Mouse (Mus musculus): ENCODE measurements at regions not wholly inside any gene's neighbourhood (a gene's known extent, or its start where the extent isn't known, plus 50 kb on each side); places are given as distances from the start of the nearest gene placed in this dataset.

DNA sequence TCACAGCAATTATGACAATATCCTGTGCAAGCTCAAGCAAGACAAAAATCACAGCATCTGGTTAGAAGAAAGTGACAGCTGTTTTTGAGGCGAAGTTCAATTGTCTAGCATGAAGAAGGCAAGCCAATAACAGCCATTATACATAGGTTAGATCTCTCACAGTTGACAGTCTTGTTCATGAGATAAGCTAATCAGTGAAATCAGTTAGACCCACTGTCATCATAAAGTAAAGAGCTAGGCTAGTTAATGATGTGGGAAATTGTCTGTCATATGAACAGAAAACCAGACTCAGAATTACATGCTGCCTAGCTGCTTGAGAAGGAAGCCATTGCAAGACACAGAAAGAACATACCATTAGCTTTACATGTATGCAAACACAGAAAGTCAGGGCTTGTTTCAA lies 470.2 kb upstream of the 5930422O12Rik start:
- intact Hi-C loops (cut with DNase I): no loop called here

DNA sequence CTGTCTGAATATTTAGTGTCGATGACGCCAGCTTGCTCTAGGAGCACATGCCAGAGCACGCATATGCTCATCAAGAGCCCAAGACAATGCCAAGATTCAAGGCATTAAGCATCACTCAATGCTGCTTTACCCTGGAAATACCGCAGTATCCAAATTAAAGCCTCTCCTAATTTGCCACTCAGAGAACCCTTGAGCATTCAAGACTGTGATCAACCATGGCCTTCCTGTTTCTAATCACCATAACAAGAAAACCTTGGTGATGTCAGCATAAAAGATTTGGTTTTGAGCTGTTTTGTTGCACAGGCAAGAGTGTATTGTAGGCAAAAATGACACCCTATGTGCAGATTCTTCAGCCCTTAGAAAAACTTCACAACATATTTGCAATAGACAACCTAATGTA lies 469.7 kb upstream of the 5930422O12Rik start:
- intact Hi-C loops (cut with DNase I): no loop called here
- DNase-seq: no peak

More for the DNA sequence above, 470.2 kb upstream of the 5930422O12Rik start:
- no peak for DNase-seq

DNA sequence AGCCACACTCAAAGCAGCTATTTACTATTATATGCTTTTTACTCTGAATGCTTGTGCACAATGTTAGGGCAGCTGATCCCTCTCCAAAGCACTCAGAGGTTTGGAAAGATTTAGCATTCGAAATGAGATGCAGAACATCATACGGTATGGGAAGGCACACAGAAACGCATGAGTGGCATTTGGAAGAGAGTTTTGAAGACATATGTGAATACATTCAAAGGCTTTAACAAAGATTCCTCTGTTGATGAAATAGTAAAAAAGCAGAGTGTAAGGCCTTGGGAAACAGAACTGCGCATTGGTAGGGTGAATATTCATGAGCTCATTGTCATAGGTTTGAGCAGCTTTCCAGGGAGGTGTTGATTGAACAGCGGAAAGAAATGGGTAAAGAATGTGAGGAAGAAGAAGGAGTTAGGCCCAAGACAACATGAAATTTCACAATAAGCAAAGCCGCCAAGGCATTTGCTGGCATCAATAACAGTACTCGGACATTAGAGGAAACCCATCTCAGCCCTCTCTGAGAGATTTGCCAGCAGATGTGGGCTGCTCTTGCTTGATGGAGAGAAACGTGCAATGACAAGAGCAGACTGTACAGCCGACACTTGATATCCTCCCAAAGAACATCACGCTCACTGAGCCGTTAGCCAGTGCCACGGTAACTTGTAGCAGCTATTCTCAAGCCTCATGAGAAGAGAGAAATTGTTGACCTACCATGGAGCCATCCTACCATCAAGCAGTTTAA lies 469.0 kb upstream of the 5930422O12Rik start:
- intact Hi-C loops (cut with DNase I): no loop called here
- no peak for DNase-seq

DNA sequence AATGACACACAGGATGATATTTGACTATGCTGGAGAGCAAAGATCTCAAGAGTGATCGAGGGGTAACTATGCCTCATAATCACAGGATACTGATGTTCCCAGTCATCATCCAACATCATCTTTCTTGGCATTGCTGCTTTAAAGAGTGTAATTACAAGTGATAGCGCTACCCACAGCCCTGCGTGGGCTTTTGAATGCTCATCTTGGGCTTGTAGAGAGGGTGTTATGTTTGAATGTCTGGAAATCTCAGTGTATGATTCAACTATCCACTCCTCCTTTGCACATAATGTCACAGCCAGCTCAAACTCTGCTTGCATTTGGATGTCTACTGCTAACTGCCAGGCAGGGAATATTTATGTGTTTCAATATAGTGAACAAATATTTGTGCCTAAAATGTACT lies 438.3 kb upstream of the 5930422O12Rik start:
- DNase-seq: no peak
- intact Hi-C loops (cut with DNase I): no loop called here

DNA sequence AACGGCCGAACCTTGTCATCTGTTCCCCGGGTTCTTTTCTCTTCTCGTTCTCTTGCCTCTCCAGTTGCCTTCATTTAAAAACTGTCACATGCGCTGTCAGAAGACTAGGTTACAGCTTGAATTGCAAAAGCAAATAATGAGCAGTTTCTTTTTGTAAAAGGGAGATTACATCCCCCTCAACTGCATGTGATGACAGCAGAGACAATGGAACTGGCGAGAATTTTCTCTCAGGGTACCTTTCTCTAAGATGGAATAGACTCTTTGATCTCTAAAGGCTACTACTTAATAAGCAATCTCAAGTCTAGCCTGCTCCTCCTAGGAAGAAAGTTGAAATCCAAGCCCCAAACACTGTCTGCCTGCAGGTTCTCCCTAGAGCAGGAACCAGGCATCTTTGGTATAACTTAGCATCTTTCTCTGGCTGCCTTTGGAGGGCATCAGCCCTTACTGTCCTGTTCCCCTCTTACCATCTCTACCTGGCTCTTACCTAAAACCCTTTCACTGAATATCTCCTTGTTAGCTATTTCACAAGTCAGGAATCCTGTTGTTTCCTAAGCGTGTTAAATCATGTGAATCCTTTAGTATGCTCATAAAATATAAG lies 424.4 kb upstream of the 5930422O12Rik start:
- no peak for DNase-seq
- intact Hi-C loops (cut with DNase I): no loop called here

DNA sequence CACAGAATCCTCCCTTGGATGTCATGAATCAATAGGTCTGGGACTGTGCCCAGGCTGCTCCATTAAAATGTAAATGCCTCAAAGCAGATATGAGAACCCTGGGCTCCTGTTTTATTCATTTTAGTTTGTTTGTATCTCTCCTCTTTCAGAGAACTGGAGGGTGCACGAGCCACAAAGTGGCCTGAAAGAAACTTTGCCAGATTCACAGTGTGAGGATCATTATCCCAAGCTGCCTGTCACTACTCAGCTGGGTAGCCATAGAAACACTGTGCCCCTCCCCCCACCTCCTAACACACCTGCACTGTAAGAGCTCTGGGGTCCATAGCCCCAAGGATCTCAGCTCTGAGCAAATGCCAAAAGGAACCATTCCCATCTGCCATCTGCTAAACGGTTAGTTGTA lies 423.9 kb upstream of the 5930422O12Rik start:
- intact Hi-C loops (cut with DNase I): no loop called here

DNA sequence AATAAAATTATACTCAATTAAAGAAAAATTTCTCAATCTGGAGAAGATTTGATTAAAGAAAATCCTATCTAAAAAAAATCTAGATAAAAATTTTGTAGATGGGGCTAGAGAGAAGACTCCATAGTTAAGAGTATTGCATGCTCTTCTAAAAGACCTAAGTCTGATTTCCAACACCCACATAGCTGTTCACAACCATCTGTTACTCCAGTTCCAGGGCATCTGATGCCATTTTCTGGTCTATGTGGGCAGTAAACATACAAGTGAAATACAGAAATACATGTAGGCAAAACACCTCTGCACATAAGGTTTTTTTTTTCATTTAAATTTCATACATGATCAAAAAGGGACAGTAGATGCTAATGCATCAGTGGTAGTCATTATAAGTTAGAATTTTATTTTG lies 418.4 kb upstream of the 5930422O12Rik start:
- intact Hi-C loops (cut with DNase I): no loop called here

More for the DNA sequence above, 423.9 kb upstream of the 5930422O12Rik start:
- no peak for DNase-seq

DNA sequence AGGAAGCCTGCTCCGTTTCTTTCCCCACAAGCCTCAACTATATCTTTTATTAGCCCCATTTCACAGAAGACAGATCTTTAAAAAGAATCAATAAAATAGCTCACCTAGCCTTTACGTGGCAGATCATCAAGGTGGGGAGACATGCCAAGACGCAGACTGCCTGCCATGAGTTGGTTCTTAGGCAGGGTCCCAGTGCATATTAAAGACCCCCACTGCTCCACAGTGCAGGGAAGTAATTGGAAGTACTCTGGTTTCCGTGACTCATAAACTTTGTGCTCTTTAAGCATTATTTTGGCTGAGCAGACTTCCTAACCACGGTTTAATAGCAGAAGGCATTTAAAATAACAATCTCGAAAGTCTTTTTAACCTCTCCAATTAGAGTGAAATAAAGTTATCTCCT lies 415.7 kb upstream of the 5930422O12Rik start:
- intact Hi-C loops (cut with DNase I): no loop called here

More for the DNA sequence above, 418.4 kb upstream of the 5930422O12Rik start:
- no peak for DNase-seq

DNA sequence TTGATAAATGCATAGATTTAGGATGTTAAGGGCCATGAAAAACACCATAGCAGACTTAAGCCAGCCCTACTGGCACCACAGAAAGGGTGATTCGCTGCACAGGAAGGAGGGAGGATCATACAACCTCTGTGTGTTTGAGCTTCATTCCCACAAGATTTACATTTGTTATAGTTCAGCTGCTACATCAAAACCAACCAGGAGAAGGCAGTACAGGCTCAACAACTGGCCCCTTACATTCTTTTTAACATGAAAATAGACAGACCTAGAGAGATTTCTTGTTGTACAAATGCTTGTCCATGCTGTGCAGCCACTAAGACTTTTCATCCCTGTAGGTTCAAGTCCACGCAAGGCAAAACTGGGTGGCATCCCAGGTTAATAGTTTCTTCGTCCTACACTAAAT lies 412.6 kb upstream of the 5930422O12Rik start:
- no peak for DNase-seq
- intact Hi-C loops (cut with DNase I): no loop called here

More for the DNA sequence above, 415.7 kb upstream of the 5930422O12Rik start:
- no peak for DNase-seq

DNA sequence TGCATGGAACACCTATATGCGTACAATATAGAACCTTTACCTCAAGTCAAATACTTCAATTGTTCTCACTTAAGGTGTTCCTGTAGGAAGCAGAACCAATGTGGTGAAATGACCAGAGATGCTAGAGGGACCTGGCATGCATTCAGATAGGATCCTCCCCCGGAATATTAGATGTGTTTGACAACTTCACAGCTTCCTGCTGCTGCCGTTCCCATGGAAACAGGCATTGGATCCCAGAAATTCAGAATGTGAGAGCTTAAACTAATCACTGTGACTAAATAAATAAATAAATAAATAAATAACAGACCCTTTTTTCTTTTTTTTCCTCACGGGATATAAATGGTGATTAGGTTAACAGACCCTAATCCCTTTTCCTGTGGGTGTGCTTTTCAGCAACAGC lies 401.5 kb upstream of the 5930422O12Rik start:
- intact Hi-C loops (cut with DNase I): no loop called here
- DNase-seq: no peak

DNA sequence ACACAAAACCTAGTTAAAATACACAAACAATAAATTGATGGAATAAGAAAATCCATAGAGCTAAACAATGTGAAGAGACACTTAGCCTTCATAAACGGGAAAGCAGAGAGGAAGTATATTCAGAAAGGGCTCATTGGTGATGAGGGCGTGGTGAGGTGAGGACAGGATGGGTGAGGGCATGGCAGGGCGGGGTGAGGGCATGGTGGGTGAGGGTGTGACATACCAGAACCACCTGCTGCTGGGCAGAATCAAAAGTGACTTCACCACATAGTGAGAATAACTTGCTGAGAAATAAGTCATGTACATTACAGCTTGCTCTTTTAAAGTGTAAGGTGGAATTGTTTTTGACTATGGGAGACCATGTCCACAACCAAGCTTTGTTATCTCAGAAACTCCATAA lies 399.1 kb upstream of the 5930422O12Rik start:
- intact Hi-C loops (cut with DNase I): no loop called here
- DNase-seq: no peak

DNA sequence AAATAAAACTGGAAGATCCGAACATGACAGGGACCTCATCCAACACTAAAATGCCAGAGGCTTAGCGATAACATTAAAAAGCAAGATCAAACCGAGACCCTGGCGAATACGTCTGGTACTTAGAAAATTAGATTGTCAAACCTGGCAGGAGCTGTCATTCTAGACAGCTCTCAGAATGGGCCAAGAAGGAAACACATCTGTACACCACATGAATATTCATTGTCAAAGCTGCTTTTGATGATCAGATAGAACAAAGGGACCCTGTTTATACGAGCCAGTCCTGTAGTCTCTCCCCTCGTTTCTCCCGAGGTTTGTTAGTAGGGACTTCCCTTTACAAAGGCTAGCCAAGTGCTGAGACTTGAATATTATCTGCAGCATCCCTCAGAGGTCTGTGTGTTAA lies 376.5 kb upstream of the 5930422O12Rik start:
- intact Hi-C loops (cut with DNase I): no loop called here
- no peak for DNase-seq

DNA sequence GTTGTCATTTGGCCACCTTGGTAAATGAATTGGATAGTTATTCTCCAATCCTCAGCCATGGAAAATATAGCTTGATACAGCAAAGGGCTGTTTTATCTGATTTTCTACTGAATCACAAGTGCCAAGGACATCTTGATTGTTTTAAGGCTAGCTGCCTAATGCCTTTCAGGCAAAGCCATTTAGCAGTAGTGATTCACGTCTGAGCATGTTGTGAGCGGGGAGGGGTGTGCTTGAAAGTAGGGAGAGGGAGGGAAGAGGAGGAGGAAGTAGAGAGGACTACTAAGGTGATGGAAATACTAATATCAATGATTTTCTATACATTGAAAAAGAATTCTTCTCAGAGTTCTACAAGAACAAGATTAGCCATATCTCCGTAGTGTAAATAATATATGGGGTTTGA lies 362.9 kb upstream of the 5930422O12Rik start:
- no peak for DNase-seq
- intact Hi-C loops (cut with DNase I): no loop called here

DNA sequence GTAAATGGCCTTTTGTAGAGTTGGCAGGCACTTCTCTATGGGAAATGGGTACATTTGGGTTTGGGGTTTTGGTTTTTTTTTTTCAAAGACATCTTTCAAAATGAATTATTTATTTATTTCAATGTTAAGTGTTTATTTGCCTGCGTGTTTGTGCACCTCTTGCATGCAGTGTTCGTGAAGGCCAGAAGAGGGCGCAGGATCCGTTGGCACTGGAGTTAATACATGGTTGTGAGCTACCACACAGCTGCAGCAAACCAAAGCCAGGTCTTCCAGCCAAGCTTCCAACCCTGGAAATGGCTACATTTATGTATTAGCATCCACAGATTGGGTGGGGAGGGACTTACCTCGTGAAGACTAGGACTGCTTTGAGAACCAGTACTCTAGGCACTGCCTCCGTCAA lies 362.3 kb upstream of the 5930422O12Rik start:
- intact Hi-C loops (cut with DNase I): no loop called here

DNA sequence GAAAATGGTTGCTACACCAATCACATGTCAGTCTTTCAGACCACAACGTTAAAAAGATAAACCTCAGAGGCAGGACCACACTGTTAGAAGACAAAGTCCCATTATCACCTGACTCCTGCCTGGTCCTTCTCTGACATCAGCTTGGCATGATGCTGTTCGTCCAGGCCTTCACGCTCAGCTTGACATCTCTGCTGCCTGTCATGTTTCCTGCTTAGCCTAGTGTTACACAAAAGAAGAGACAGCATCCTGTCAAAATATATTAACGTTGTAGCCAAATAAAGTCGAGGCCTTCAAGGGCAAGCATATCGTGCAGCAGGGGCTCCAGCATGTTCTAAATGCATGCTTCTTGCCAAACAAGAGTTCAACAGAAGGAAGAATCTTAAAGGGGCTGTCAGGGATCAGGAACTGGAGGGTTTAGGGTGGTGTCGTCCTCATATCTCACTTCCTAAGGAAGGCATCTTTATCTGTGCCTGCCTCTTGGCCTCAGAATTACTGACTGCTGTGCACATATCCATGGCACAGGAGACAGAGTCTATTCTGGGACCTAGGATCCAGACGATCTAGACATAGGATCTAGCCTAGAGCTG lies 361.0 kb upstream of the 5930422O12Rik start:
- DNase-seq: no peak
- intact Hi-C loops (cut with DNase I): no loop called here

More for the DNA sequence above, 362.3 kb upstream of the 5930422O12Rik start:
- no peak for DNase-seq

DNA sequence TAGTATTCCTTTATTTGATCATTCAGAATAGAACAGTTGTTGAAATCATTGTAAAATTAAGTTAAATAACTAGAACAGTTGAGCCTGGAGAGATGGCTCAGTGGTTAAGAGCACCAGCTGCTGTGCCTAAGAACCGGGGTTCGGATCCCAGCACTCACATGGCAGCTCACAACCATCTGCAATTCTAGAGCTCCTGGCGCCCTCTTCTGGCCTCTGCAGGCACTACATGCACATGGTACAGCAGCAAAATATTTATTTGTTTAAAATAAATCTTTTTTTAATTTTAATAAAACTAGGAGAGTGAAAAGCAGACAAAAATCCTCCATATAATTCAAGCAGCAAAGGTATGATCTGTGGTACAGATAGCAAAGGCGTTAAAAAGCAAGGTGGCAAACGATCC lies 360.0 kb upstream of the 5930422O12Rik start:
- DNase-seq: no peak

DNA sequence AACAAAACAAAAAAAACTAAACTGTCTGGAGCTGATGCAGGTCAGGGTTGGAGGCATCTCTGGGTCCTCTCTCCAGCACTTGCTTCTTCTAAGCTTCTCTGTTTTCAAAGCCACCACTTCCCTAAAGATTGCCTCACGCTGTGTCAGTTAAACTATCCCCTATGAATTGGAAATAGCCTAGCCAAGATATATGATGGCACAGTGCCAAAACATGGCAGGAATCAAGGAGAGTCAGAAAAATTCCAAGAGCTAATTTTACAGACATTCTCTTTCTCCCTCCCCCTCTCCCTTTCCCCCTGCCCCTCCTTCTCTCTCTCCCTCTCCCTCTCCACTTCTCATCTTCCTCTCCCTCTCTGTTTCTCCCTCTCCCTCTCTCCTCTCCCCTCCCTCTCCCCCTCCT lies 353.3 kb upstream of the 5930422O12Rik start:
- intact Hi-C loops (cut with DNase I): no loop called here

More for the DNA sequence above, 360.0 kb upstream of the 5930422O12Rik start:
- intact Hi-C loops (cut with DNase I): no loop called here

DNA sequence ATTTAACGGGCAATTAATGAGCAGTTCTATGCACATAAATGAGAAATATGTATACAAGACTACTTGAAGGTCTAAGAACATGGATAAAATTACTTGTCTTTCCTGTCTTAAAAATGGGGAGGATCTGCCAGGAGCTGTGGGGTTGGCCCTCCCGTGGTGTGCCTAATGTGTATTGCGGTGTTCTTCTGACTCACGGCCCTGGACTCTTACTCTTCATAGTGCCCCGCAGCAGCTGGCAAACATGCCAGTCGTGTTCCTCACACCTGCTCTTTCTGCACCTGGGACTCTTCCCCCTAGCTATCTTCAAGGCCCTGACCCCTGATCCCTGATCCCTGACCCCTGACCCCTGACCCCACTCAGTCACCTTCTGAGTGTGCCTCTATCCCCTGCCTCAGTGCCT lies 352.3 kb upstream of the 5930422O12Rik start:
- intact Hi-C loops (cut with DNase I): no loop called here

More for the DNA sequence above, 353.3 kb upstream of the 5930422O12Rik start:
- no peak for DNase-seq

DNA sequence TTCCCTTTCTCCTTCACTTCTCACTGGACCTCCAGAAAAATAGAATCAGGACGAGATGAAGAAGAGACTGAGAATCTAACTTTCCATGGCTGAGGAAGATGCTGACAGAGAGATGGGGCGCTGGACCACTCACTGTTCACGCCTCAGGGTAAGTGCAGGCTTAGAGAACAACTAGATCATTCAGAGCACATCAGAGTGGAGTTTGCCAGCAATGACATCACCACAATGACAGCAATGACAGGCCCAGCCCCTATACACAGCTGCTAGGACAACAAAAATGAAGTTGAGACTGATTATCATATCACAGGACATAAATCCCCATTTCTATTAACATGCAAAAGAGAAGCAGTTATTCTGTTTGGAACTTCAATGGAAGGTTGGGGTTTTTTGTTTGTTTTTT lies 350.4 kb upstream of the 5930422O12Rik start:
- DNase-seq: no peak
- intact Hi-C loops (cut with DNase I): no loop called here

More for the DNA sequence above, 352.3 kb upstream of the 5930422O12Rik start:
- DNase-seq: no peak

DNA sequence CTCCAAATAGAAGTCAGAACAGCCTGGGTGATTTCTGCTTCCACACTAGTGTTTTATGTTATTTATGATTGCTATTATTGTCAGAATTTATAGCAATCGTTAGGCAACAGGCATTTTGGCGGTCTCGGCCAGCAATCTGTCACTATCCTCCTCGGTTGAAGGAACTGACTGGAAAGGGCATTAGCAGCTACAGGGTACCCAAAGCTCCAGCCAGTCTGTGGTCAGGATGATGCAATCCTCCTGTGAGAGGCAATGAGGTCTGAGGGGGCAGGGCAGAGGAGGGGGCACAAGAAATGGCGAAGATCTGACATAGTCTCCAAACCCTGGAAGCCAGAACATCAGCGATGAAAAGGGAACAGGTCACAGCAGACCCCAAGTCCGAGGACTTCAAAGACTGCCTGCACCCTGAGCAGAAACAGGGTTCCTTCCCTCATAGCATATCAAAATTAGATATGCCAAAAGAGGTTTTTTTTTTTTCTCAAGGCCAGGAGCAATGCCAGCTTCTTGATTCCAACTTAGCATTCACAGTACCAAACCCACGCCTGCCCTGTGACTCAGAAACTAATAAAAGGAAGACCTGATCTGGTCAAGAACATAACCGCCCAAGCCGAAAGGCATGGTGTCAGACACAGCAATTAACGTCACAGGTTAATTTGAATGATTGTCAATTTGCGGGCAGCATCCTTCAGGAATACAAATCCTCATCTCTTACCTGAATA lies 348.5 kb upstream of the 5930422O12Rik start:
- DNase-seq: no peak
- intact Hi-C loops (cut with DNase I): no loop called here

DNA sequence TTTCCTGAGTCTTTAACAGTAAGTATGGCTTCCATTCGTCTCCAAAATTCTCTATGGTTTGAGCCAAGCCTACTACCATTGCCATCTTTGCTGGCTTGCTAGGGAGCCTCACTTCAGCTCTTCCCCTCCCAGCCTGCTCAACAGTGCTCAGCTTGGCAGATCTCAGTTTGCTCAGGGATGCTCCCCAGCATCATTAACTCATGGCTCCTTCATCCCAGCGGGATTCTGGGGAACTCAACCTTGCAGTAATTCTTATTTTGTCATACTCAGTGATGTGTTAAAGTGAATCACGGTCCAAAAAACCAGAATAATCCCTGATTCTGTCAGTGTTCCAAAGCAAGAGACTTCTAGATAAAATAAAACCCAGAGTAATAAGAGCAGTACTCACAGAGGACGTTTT lies 346.6 kb upstream of the 5930422O12Rik start:
- intact Hi-C loops (cut with DNase I): no loop called here

More for the DNA sequence above, 346.6 kb upstream of the 5930422O12Rik start:
- no peak for DNase-seq

Data from gastrocnemius, postnatal 36 days (tissue).